Mouse (Mus musculus) limb, embryonic 10.5 days (tissue): ENCODE data around the gene Wnt10b. TPM values are rescaled to one million over a fixed set of nuclear protein-coding genes. Genes with fewer than 3 reads are reported as not detected.

ENCODE experiments used
- DNase-seq: peaks from one replicate; pipeline ENCODE4 v3.0.0-alpha.2; 2017; ENCODE audit warnings: low spot score
- H3K27ac ChIP-seq: fragments of 300-500 bp; sonication (generic); 2 replicates; pipeline ENCODE4 v1.5.1; 2016; ENCODE audit warnings: mild to moderate bottlenecking
- H3K27me3 ChIP-seq: fragments of 300-500 bp; sonication (generic); 2 replicates; pipeline ENCODE4 v1.6.1; 2016; ENCODE audit warnings: low read depth, mild to moderate bottlenecking; ENCODE audit not compliant: poor library complexity, severe bottlenecking
- H3K36me3 ChIP-seq: fragments of 300-500 bp; sonication (generic); 2 replicates; pipeline ENCODE4 v1.6.1; 2016; ENCODE audit warnings: mild to moderate bottlenecking, moderate library complexity
- H3K4me1 ChIP-seq: fragments of 300-500 bp; sonication (generic); 2 replicates; pipeline ENCODE4 v1.6.1; 2016
- H3K4me3 ChIP-seq: fragments of 300-500 bp; sonication (generic); 2 replicates; pipeline ENCODE4 v1.5.1; 2016; ENCODE audit warnings: mild to moderate bottlenecking, moderate library complexity
- H3K9me3 ChIP-seq: fragments of 300-500 bp; sonication (generic); replicated peaks from 2 replicates; pipeline ENCODE4 v1.6.1; 2016; ENCODE audit warnings: mild to moderate bottlenecking
- WGBS: fragments of 180-500 bp; shearing (Covaris S2); methylation state at CpG from one replicate; pipeline ENCODE4 v1.1.7; 2016; 5-methylcytosine and 5-hydroxymethylcytosine counted together
- polyA plus RNA-seq: library from polyadenylated mRNA; unstranded; fragments of >200 nt; fragmentation: Nextera tagmentation; extraction: Ambion mirVana; gene quantifications from 2 replicates; pipeline ENCODE4 v1.2.1, GENCODE M21; 2016

The Wnt10b gene
- polyA plus RNA-seq, 1 experiment from 2014 or later = 0.99 TPM

GRCm38 (mm10) chr15:98777005-98777616 lies 839 bp downstream of the Wnt10b start:
- Histone ChIP-seq H3K27me3 (peaks cover 100% of the 10 kb centered on the region), H3K36me3 (no peaks in the 10 kb centered on the region), H3K27ac (no peak overlapping the region), H3K4me3 (peak overlapping the region; percentile 37), H3K9me3 (0 out of 2 replicates have a peak, but pooled peaks cover 2% of the 10 kb centered on the region), H3K4me1 (peaks cover 53% of the 10 kb centered on the region)
- WGBS = under 1% methylated on average over 19 of the region's 19 CpGs
- peak; percentile 53 for DNase-seq

GRCm38 (mm10) chr15:98776280-98777004 lies 1.5 kb downstream of the Wnt10b start:
- Histone ChIP-seq H3K27me3 (peaks cover 100% of the 10 kb centered on the region), H3K9me3 (0 out of 2 replicates have a peak, but pooled peaks cover 2% of the 10 kb centered on the region), H3K27ac (0 out of 2 replicates have a peak overlapping the region, but pooled peaks have one; percentile 17), H3K36me3 (no peaks in the 10 kb centered on the region), H3K4me3 (peak overlapping the region; percentile 37), H3K4me1 (peaks cover 57% of the 10 kb centered on the region)
- under 1% methylated on average over 62 of the region's 62 CpGs for WGBS
- DNase-seq = peak; percentile 71

DNA sequence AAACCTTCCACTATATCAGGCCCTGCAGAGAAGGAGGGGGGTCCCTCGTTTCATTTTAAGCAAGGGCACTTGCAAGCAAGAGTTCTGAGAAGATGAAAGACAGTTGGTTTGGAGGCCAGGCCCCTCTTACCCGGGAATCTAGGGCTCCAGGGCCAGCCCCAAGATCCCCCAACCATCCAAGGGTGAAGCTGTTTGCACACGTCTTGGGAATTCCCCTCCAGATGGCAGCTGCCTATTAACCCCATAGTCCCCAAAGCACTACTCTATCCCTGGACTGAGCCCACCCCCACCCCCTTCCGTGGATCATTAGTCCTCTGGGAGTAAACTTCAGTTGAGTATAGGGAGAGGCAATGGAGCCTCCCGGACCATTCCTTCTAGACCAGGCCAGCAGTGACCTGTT lies 2.4 kb downstream of the Wnt10b start:
- H3K27ac ChIP-seq = no peak overlapping the region
- WGBS = 0% methylated on average over 5 of the region's 5 CpGs
- no peak for DNase-seq
- H3K4me1 ChIP-seq = peaks cover 56% of the 10 kb centered on the region
- peaks cover 100% of the 10 kb centered on the region for H3K27me3 ChIP-seq
- H3K4me3 ChIP-seq = no peak overlapping the region
- H3K9me3 ChIP-seq = 0 out of 2 replicates have a peak, but pooled peaks cover 2% of the 10 kb centered on the region
- H3K36me3 ChIP-seq = no peaks in the 10 kb centered on the region

- no peaks in the 10 kb centered on the region for H3K9me3 ChIP-seq
- H3K27me3 ChIP-seq = peaks cover 100% of the 10 kb centered on the region
- H3K4me1 ChIP-seq = peaks cover 49% of the 10 kb centered on the region
- no peak for DNase-seq
- 5% methylated on average over 15 of the region's 15 CpGs for WGBS
- no peak overlapping the region for H3K27ac ChIP-seq
- H3K36me3 ChIP-seq = no peaks in the 10 kb centered on the region
- no peak overlapping the region for H3K4me3 ChIP-seq
Measured at GRCm38 (mm10) chr15:98774096-98774495, 3.9 kb downstream of the Wnt10b start.

DNA sequence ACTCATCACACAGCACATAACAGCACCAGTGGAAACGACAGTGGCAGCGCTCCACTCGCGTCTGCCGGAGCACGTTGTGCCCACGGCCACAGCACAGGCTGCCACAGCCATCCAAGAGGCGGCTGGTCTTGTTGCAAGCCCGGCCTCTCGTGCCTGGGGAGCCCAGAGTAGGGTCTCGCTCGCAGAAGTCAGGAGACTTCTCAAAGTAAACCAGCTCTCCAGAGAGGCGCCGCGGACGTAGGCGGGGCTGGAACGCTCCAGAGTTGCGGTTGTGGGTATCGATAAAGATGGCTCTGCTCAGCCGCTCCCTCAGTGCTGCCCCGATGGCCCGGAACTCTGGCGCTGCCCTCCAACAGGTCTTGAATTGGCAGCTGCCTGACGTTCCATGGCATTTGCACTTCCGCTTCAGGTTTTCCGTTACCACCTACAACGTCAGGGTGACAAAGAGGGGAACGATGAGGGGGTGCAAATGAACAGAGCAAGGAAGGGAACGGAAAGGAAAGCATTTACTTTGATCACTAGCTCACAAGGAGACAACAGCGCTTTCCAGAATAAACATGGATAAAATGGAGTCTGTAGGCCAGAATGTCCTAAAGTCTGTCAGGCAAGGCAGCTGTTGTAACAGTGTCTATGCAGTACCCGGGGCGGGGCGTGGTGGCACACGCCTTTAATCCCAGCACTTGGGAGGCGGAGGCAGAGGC lies 5.3 kb downstream of the Wnt10b start:
- 0 out of 2 replicates have a peak overlapping the region, but pooled peaks have one; percentile 10 for H3K27ac ChIP-seq
- peaks cover 37% of the 10 kb centered on the region for H3K4me1 ChIP-seq
- WGBS = 3% methylated on average over 36 of the region's 36 CpGs
- H3K27me3 ChIP-seq = peaks cover 100% of the 10 kb centered on the region
- no peaks in the 10 kb centered on the region for H3K36me3 ChIP-seq
- no peaks in the 10 kb centered on the region for H3K9me3 ChIP-seq
- DNase-seq = peak; percentile 66
- H3K4me3 ChIP-seq = peak overlapping the region; percentile 42

DNA sequence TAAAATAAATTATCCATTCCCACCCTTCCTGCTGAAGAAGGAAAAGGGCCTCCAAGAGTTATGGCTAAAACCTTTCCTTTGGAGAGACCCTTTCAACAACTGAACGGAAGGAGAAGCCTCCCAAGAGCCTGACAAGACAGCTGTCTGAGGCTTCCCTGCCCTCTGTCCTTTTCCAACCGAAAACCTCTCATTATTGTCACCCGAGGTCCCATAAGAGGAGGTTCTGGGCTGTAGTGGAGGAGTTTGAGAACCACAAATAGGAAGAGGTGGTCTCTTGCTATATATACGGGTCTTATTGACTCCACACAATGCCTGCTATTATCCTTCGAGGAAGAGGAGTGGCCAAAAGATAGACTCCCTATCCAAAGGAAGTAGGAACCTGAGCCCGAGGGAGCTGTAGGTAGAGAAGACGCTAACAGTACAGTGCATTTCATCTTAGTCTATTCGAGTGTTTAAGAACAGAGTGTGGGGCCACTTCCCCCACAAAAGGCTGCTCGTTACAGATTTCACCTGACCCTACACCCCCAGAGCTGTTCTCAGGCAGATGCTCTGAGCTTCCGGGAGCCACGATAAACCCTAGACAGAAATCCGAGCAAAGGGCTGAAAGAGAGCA lies 6.0 kb downstream of the Wnt10b start:
- 7% methylated on average over 12 of the region's 12 CpGs for WGBS
- Histone ChIP-seq H3K36me3 (no peaks in the 10 kb centered on the region), H3K9me3 (no peaks in the 10 kb centered on the region), H3K4me3 (peak overlapping the region; percentile 42; the same call in 1 of the 2 replicates), H3K4me1 (peaks cover 29% of the 10 kb centered on the region), H3K27ac (no peak overlapping the region), H3K27me3 (peaks cover 93% of the 10 kb centered on the region)
- no peak for DNase-seq

DNA sequence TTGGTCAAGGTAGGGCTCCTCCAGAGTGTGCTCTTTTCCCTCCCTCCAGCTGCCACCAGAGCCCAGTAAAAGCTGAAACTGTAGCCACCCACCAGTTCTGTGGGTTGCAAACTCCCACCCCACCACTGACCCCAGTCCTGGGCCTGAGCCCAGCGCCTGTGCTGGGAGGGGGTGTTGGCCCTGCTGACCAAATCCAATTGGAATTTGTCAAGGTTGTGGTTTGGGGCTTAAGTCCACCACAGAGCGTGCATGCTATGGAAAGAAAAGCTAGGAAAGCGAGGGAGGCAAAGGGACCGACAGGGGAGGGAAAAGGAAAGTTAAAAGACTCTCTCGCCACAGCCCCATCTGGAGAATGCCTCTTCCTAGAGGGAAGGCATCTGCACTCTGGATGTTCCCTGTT lies 9.7 kb downstream of the Wnt10b start:
- no peaks in the 10 kb centered on the region for H3K36me3 ChIP-seq
- H3K4me3 ChIP-seq = no peak overlapping the region
- peaks cover 24% of the 10 kb centered on the region for H3K4me1 ChIP-seq
- no peak for DNase-seq
- peaks cover 82% of the 10 kb centered on the region for H3K27me3 ChIP-seq
- no peak overlapping the region for H3K27ac ChIP-seq
- WGBS = 19% methylated on average over 5 of the region's 5 CpGs
- H3K9me3 ChIP-seq = no peaks in the 10 kb centered on the region

GRCm38 (mm10) chr15:98765929-98766328 lies 12.0 kb downstream of the Wnt10b start:
- peaks cover 31% of the 10 kb centered on the region for H3K4me1 ChIP-seq
- 77% methylated on average over 4 of the region's 4 CpGs for WGBS
- H3K36me3 ChIP-seq = peaks cover 7% of the 10 kb centered on the region; the same call in 1 of the 2 replicates
- H3K27me3 ChIP-seq = peaks cover 59% of the 10 kb centered on the region
- H3K4me3 ChIP-seq = no peak overlapping the region
- H3K27ac ChIP-seq = no peak overlapping the region
- no peak for DNase-seq
- no peaks in the 10 kb centered on the region for H3K9me3 ChIP-seq

- peak within 1 kb of the TSS; percentile 96 for H3K27ac ChIP-seq
- DNase-seq = peak; percentile 98
- under 1% methylated on average over 76 of the region's 76 CpGs for WGBS
- peak within 1 kb of the TSS; percentile 95 for H3K4me3 ChIP-seq
- H3K27me3 ChIP-seq = peaks cover 29% of the 10 kb centered on the region
- no peaks in the 10 kb centered on the region for H3K9me3 ChIP-seq
- H3K36me3 ChIP-seq = peaks cover 37% of the 10 kb centered on the region
- H3K4me1 ChIP-seq = peaks cover 31% of the 10 kb centered on the region
Measured at GRCm38 (mm10) chr15:98762670-98763529, 15.1 kb downstream of the Wnt10b start, which contains the start of gene Arf3. TSS of gene Arf3 (minus strand) at chr15:98763214.

GRCm38 (mm10) chr15:98762201-98762621 lies 15.7 kb downstream of the Wnt10b start:
- H3K27me3 ChIP-seq = peaks cover 26% of the 10 kb centered on the region
- under 1% methylated on average over 24 of the region's 24 CpGs for WGBS
- H3K4me1 ChIP-seq = peaks cover 31% of the 10 kb centered on the region

GRCm38 (mm10) chr15:98754125-98754524 lies 23.8 kb downstream of the Wnt10b start:
- no peak for DNase-seq
- Histone ChIP-seq H3K4me3 (no peak overlapping the region), H3K36me3 (peaks cover 67% of the 10 kb centered on the region), H3K27ac (no peak overlapping the region), H3K4me1 (no peaks in the 10 kb centered on the region), H3K9me3 (no peaks in the 10 kb centered on the region), H3K27me3 (no peaks in the 10 kb centered on the region)
- WGBS = 85% methylated on average over 2 of the region's 2 CpGs

More at GRCm38 (mm10) chr15:98762201-98762621, 15.7 kb downstream of the Wnt10b start:
- DNase-seq = peak; percentile 84
- peaks cover 41% of the 10 kb centered on the region for H3K36me3 ChIP-seq
- peak overlapping the region; percentile 95 for H3K4me3 ChIP-seq
- no peaks in the 10 kb centered on the region for H3K9me3 ChIP-seq
- H3K27ac ChIP-seq = peak overlapping the region; percentile 96

GRCm38 (mm10) chr15:98753021-98753423 lies 24.9 kb downstream of the Wnt10b start:
- no peak for DNase-seq
- no peaks in the 10 kb centered on the region for H3K4me1 ChIP-seq
- 80% methylated on average over 8 of the region's 8 CpGs for WGBS
- H3K27ac ChIP-seq = no peak overlapping the region
- H3K4me3 ChIP-seq = no peak overlapping the region
- H3K36me3 ChIP-seq = peaks cover 57% of the 10 kb centered on the region
- H3K27me3 ChIP-seq = no peaks in the 10 kb centered on the region
- no peaks in the 10 kb centered on the region for H3K9me3 ChIP-seq
